Mouse (Mus musculus): ENCODE measurements at regions not wholly inside any gene's neighbourhood (a gene's known extent, or its start where the extent isn't known, plus 50 kb on each side); places are given as distances from the start of the nearest gene placed in this dataset.

DNA sequence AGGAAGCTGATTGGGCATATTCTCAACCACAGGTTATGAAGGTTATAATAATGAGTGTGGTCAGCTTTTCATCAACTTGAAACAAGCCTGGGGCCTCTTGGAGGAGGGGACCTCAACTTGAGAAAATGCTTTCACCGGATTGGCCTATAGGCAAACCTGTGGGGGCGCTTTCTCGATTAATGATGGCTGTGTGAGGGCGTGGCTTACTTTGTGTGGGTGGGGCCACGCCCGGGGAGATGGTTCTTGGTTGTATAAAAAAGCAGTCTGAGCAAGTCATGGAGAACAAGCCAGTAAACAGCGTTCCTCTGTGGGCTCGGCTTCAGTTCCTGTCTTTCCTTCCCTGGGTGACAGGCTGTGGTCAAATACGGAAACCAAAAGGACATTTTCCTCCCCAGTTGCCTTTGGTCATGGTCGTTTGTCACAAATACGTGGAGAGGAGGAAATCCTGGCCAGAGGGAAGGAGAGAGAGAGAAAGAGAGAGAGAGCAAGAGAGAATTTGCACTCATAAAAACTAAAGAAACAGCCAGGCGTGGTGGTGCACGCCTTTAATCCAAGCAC is 163.1 kb downstream of the Ifng start:
- TF ChIP-seq CTCF (conservative IDR thresholded peaks at IDR 0.05; ENCODE audit: insufficient read depth, insufficient read length, low read depth, low read length) (no peak), POLR2A (IDR thresholded peaks at IDR 0.05; ENCODE audit: low read depth, low read length) (no peak)
